Mouse (Mus musculus) bone marrow, adult 2 months (tissue): ENCODE data around the gene Arfrp1.

Source experiments
- CTCF ChIP-seq: fragments of 200-500 bp; IDR thresholded peaks from 2 replicates; pipeline ENCODE4 v1.5.1; 2011; ENCODE audit warnings: low read length, control low read depth; ENCODE audit not compliant: control insufficient read depth, insufficient read depth
- POLR2A ChIP-seq: fragments of 200-500 bp; IDR thresholded peaks from 2 replicates; pipeline ENCODE4 v1.6.1; 2011; ENCODE audit warnings: low read depth, mild to moderate bottlenecking, control low read depth, low read length, borderline replicate concordance; ENCODE audit not compliant: control insufficient read depth

DNA sequence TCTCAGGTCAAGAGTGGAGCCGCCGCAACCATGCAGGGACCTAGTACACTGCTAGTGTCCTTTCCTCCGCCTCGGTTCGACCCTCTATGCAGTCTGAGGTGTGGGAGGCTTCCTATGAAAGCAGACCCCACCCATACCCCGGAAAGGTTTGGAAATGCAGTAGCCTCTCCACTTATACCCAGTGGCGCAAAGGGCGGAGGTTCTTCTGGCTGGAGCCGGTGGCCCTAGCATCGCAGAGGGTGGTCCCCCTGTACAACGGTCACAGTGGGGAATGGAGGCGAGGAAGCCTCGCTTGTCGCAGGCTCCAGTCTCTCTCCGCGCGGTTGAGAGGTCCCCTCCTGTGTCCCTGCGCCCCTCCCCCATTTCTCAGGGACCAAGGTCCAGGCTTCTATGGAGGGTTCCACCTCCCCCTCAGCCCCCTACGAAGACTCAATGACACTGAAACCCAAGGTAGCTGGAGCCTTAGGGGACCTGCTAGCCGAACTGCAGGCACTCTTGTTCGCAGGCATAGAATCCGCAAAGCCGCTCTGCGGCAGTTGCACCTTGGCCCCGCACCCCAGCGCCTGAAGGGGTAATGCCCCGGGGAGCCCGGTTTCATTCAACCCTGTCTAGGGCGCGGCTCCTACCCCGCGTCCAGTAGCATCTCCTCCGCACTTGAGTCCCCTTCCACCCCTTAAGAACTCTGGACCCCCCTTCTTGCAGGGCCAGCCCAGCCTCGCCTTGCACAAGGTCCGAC is 51.7 kb downstream of the Arfrp1 start:
- no peak for TF ChIP-seq CTCF
- no peak for TF ChIP-seq POLR2A
